Mouse (Mus musculus) midbrain, embryonic 16.5 days (tissue): ENCODE measurements at regions not wholly inside any gene's neighbourhood (a gene's known extent, or its start where the extent isn't known, plus 50 kb on each side); places are given as distances from the start of the nearest gene placed in this dataset.
"Not testable (repeated sequence)": the region's sequence is repeated elsewhere in the genome, so short reads cannot be mapped to it uniquely, and the experiment has no call there.

Source experiments
- ATAC-seq: fragments of 200-750 bp; cut with Nextera tagmentation; 2 replicates; pipeline ENCODE4 v1.8.0; 2017; ENCODE audit warnings: moderate TSS enrichment
- H3K27ac ChIP-seq: fragments of 300-500 bp; sonication (generic); 2 replicates; pipeline ENCODE4 v1.5.1; 2014; ENCODE audit warnings: mild to moderate bottlenecking, low read length, mixed read lengths
- H3K27me3 ChIP-seq: fragments of 300-500 bp; sonication (generic); 2 replicates; pipeline ENCODE4 v1.6.1; 2014; ENCODE audit warnings: low read depth, low read length, mixed read lengths; ENCODE audit not compliant: control insufficient read depth, insufficient read depth
- H3K36me3 ChIP-seq: fragments of 300-500 bp; sonication (generic); 2 replicates; pipeline ENCODE4 v1.6.1; 2014; ENCODE audit warnings: mild to moderate bottlenecking, low read length, moderate library complexity, mixed read lengths; ENCODE audit not compliant: control insufficient read depth, insufficient read depth
- H3K4me1 ChIP-seq: fragments of 300-500 bp; sonication (generic); 2 replicates; pipeline ENCODE4 v1.6.1; 2014; ENCODE audit warnings: mild to moderate bottlenecking, low read length, mixed read lengths; ENCODE audit not compliant: control insufficient read depth, insufficient read depth
- H3K4me2 ChIP-seq: fragments of 300-500 bp; sonication (generic); 2 replicates; pipeline ENCODE4 v1.6.1; 2014; ENCODE audit warnings: mild to moderate bottlenecking, low read length, mixed read lengths
- H3K4me3 ChIP-seq: fragments of 300-500 bp; sonication (generic); 2 replicates; pipeline ENCODE4 v1.5.1; 2014; ENCODE audit warnings: low read depth, mild to moderate bottlenecking, low read length, moderate library complexity, mixed read lengths
- H3K9ac ChIP-seq: fragments of 300-500 bp; sonication (generic); 2 replicates; pipeline ENCODE4 v1.6.1; 2014; ENCODE audit warnings: low read depth, low read length, mixed read lengths
- H3K9me3 ChIP-seq: fragments of 300-500 bp; sonication (generic); replicated peaks from 2 replicates; pipeline ENCODE4 v1.6.1; 2014; ENCODE audit warnings: mild to moderate bottlenecking, low read length, mixed read lengths; ENCODE audit not compliant: control insufficient read depth, poor library complexity, severe bottlenecking
- WGBS: fragments of 180-500 bp; shearing (Covaris S2); extraction: QIAGEN DNeasy Blood & Tissue Kit; methylation state at CpG from one replicate; pipeline ENCODE4 v1.1.7; 2014; 5-methylcytosine and 5-hydroxymethylcytosine counted together

DNA sequence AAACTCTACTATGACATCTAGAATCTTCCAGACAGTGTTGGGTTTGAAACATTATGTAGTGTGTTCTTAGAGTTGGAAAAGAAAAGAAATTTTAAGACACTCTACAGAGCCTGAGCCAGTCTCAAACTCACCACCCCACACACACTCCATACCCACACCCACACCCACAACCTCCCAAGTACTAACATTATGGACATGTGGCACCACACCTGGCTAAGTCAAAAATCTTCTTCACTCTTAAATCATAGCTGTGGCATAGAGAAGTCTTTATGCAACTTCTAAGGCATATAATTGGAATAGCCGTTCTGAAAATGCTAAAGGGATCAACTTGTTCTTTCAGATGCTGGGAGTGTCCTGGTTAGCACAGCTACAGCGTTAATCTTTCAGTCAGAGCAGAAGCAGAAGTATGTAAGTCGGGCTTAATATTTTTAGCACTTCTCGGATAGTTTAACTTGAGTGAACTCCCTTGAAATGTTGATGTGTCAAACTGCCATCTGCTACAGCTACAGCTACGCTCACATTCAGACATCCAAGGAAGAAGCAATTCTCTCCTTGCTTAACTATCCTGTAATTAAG, 68.6 kb upstream of the Creb1 start:
- ATAC-seq = no peak
- no peak overlapping the region for H3K4me2 ChIP-seq
- H3K27me3 ChIP-seq = no peaks in the 10 kb centered on the region
- H3K4me3 ChIP-seq = no peak overlapping the region
- H3K36me3 ChIP-seq = no peaks in the 10 kb centered on the region
- H3K4me1 ChIP-seq = no peaks in the 10 kb centered on the region
- no peak overlapping the region for H3K27ac ChIP-seq
- WGBS = 88% methylated on average over 5 of the region's 5 CpGs
- H3K9ac ChIP-seq = no peak overlapping the region
- H3K9me3 ChIP-seq = no peaks in the 10 kb centered on the region

DNA sequence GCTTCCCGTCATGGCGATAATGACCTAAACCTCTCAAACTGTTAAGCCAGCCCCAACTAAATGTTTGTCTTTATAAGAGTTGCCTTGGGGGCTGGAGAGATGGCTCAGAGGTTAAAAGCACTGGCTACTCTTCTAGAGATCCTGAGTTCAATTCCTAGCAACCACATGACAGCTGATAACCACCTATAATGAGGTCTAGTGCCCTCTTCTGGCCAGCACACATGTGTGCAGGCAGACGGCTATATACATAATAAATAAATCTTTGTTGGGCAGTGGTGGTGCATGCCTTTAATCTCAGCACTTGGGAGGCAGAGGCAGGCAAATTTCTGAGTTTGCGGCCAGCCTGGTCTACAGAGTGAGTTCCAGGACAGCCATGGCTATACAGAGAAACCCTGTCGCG, 70.8 kb upstream of the Creb1 start:
- not testable (repeated sequence) for H3K4me3 ChIP-seq, H3K36me3 ChIP-seq, ATAC-seq, H3K27ac ChIP-seq, H3K9ac ChIP-seq, H3K4me1 ChIP-seq, H3K27me3 ChIP-seq, H3K9me3 ChIP-seq, H3K4me2 ChIP-seq
- 93% methylated on average over 6 of the region's 6 CpGs for WGBS

DNA sequence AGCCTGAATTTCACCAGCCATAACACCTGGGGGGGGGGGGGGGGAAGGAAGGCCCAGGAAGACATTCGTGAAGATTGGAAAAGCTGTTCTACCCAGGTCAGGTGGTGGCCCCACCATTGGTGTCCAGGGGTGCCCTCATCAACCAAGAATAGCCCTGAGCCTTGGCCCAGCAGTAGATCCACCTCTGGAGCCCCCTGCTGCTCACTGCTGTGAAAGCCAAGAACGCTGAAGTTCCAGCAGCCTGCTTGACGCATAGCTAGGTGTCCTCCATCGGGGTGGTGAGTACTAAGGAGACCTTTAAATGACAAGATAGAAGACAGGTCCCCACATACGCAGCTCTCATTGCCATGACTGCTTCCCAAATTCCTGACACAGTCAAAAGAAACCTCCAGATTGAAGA, 74.6 kb upstream of the Creb1 start:
- 79% methylated on average over 5 of the region's 5 CpGs for WGBS
- no peak for ATAC-seq
- Histone ChIP-seq H3K4me2 (no peak overlapping the region), H3K27me3 (no peaks in the 10 kb centered on the region), H3K4me1 (no peaks in the 10 kb centered on the region), H3K27ac (no peak overlapping the region), H3K9me3 (no peaks in the 10 kb centered on the region), H3K36me3 (no peaks in the 10 kb centered on the region), H3K9ac (no peak overlapping the region), H3K4me3 (no peak overlapping the region)

DNA sequence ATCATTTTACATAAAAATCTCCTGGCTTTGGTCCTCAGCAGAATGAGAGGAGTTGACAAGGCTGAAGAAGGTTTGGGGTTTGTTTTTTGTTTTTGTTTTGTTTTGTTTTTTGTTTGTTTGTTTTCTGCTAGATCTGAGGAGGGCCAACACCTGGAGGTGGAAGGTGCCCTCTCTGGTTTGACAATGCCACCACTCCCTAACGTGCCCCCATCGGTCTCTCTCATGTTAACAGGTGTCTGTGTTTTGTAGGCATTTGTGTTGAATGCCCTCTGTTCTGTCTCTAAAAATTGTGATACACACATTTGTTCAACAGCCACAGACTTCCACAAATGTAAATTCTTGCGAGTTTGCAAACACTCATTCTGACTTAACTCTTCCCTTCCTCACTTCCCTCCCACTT, 83.3 kb upstream of the Creb1 start:
- no peaks in the 10 kb centered on the region for H3K27me3 ChIP-seq
- ATAC-seq = no peak

DNA sequence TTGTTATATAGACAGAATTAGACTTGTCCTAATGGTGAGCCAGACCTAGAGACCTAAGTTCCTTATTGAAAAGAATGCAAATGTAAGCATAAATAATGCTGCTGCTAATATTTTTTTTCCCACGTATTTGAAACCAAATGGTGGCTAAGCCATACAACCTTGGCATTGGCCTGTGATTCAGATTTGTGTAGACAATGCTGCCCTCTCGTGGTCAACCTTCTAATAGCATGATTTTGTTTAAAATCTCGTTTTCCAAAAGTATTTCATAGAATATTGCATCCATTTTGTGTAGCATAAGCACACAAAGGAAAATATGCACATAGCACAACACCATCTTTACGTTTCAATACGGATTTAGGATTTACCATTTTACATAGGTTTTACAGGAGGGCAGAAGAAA, 84.4 kb upstream of the Creb1 start:
- Histone ChIP-seq H3K36me3 (no peaks in the 10 kb centered on the region), H3K9ac (no peak overlapping the region), H3K4me2 (no peak overlapping the region), H3K27ac (no peak overlapping the region), H3K4me1 (peaks cover 11% of the 10 kb centered on the region), H3K9me3 (no peaks in the 10 kb centered on the region; the same call in 1 of the 2 replicates), H3K27me3 (no peaks in the 10 kb centered on the region), H3K4me3 (no peak overlapping the region)
- no peak for ATAC-seq
- 1% methylated on average over 5 of the region's 5 CpGs for WGBS

More for the DNA sequence above, 83.3 kb upstream of the Creb1 start:
- Histone ChIP-seq H3K4me3 (no peak overlapping the region), H3K27ac (no peak overlapping the region), H3K4me2 (no peak overlapping the region), H3K9ac (no peak overlapping the region), H3K9me3 (no peaks in the 10 kb centered on the region; the same call in 1 of the 2 replicates), H3K36me3 (no peaks in the 10 kb centered on the region), H3K4me1 (peaks cover 11% of the 10 kb centered on the region)
- 80% methylated on average over 3 of the region's 3 CpGs for WGBS

DNA sequence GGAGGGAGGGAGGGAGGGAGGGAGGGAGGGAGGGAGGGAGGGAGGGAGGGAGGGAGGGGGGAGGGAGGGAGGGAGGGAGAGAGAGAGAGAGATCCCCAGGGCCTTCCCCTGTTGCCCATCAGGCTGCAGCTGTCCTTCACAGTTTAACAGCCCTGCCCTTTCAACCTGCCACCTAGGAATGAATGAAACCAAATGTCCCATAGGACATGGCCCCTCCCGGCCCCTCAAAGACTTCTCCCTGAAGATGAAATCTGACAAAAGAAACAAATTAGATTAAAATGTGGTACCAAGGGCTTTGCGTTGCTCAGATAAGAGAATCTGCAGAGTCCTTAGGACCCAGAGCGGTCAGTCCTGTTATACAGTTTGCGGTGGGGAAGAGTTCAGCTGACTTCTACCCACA, 86.0 kb upstream of the Creb1 start:
- no peak overlapping the region for H3K27ac ChIP-seq
- no peak for ATAC-seq
- no peaks in the 10 kb centered on the region; the same call in 1 of the 2 replicates for H3K9me3 ChIP-seq
- no peak overlapping the region for H3K4me2 ChIP-seq
- H3K27me3 ChIP-seq = no peaks in the 10 kb centered on the region
- peaks cover 11% of the 10 kb centered on the region for H3K4me1 ChIP-seq
- H3K9ac ChIP-seq = no peak overlapping the region
- no peaks in the 10 kb centered on the region for H3K36me3 ChIP-seq
- WGBS = 50% methylated on average over 4 of the region's 4 CpGs
- no peak overlapping the region for H3K4me3 ChIP-seq

DNA sequence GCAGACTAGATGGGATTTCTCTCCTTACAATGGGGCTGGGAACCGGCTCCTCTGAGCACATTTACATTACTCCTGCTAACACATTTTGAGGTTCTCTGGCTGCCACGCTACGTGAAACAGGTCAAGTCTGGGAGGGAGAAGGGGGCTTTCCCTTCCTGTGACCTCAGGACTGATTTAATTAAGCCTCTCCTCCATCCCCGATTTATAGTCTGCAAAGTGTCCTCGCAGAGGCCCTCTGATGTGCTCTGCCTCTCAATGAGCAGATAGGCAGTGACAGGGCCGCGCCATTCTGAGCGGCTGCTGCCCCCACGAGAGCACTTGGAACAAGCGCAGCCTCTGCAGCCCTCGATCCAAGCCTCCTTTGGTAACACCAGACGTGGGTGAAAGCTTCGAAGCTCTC, 86.5 kb upstream of the Creb1 start:
- peak overlapping the region; percentile 10 for H3K9ac ChIP-seq
- no peaks in the 10 kb centered on the region; the same call in 1 of the 2 replicates for H3K9me3 ChIP-seq
- ATAC-seq = peak; percentile 96
- peak overlapping the region; percentile 71 for H3K27ac ChIP-seq
- 1% methylated on average over 13 of the region's 13 CpGs for WGBS
- H3K4me2 ChIP-seq = peak overlapping the region; percentile 16
- H3K4me1 ChIP-seq = peaks cover 11% of the 10 kb centered on the region
- no peaks in the 10 kb centered on the region for H3K36me3 ChIP-seq
- no peaks in the 10 kb centered on the region for H3K27me3 ChIP-seq
- H3K4me3 ChIP-seq = no peak overlapping the region

DNA sequence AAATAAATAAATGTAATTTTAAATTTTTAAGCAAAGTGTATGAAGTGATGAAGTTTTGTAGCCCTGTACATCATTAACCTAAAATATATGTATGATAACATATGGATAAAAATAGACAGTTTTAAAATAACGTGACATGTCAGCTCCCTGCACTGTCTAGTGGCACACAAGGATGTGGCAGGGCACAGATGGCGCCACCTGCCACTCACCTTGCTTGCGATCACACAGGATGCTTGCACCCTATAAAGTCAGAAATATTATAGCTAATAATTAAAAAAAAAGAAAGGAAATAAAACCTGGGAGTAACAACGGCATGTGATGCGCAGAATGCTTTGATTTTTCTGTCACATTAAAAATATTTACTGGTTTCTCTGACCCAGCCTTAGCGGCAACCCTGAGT, 89.0 kb upstream of the Creb1 start:
- Histone ChIP-seq H3K4me1 (peaks cover 11% of the 10 kb centered on the region), H3K9ac (no peak overlapping the region), H3K27ac (no peak overlapping the region), H3K4me3 (no peak overlapping the region), H3K4me2 (no peak overlapping the region), H3K36me3 (no peaks in the 10 kb centered on the region), H3K27me3 (no peaks in the 10 kb centered on the region), H3K9me3 (no peaks in the 10 kb centered on the region)
- ATAC-seq = no peak
- 83% methylated on average over 6 of the region's 6 CpGs for WGBS

DNA sequence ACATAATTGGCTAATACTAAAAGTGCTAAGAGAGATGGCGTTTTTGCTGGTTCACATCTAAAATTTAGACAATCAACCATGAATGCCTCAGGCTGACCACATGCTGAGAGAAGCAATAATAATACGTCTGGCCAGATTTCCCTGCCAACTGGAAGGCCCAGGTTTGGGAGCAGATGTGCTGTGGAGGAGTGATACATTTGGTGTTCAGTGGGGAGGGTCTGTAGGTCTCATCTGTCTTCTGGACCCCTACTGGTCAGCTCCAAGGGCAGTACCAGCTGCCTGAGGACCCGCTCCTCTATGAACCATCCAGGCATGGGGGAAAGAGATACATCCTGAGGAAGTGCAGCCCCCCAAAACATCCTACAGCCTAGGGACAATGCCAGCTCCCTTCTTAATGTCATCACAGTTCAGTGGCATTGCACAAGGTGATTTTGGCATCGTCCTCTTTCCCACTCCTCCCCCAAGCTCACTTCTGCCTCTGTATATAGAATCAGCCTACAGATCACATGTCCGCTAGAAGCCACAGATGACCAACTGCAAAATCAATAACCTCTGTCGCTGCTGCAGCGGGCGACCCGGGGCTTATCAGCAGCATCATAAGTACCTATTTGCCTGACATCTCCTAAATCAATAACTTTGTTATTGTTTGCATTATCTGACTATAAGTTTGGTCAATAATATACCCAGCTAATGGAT, 90.1 kb upstream of the Creb1 start:
- no peaks in the 10 kb centered on the region for H3K9me3 ChIP-seq
- no peak overlapping the region for H3K27ac ChIP-seq
- H3K27me3 ChIP-seq = no peaks in the 10 kb centered on the region
- ATAC-seq = no peak
- 74% methylated on average over 9 of the region's 9 CpGs for WGBS
- no peaks in the 10 kb centered on the region for H3K36me3 ChIP-seq
- H3K4me1 ChIP-seq = peaks cover 6% of the 10 kb centered on the region
- no peak overlapping the region for H3K4me2 ChIP-seq
- H3K9ac ChIP-seq = no peak overlapping the region
- H3K4me3 ChIP-seq = no peak overlapping the region
